Mouse (Mus musculus) adrenal gland, postnatal 10 days (tissue): ENCODE data around the gene Pex19. TPM values are rescaled to one million over a fixed set of nuclear protein-coding genes. Genes with fewer than 3 reads are reported as not detected.

Experiments
- DNase-seq: peaks from one replicate; pipeline ENCODE4 v3.0.0; 2021; ENCODE audit warnings: mixed read lengths
- total RNA-seq, 2 experiments: library from RNA; stranded (reverse); gene quantifications; 2 replicates each; pipeline ENCODE4 v1.2.3; 2021

The Pex19 gene
- total RNA-seq, 2 experiments from 2014 or later: 154 to 172 TPM

GRCm38 (mm10) chr1:172181777-172182176, 55.2 kb downstream of the Pex19 start:
- no peak for DNase-seq

GRCm38 (mm10) chr1:172183056-172183455, 56.5 kb downstream of the Pex19 start:
- no peak for DNase-seq

GRCm38 (mm10) chr1:172183915-172184314, 57.4 kb downstream of the Pex19 start:
- DNase-seq: no peak

Other genes with a start within 250 kb of the Pex19 start
- gene Gm10521, start 231.1 kb upstream of the Pex19 start, total RNA-seq: under 1 TPM; 0.39 TPM
- 1 to 10 TPM; 1.8 to 2.6 TPM for gene Slamf6, start 209.2 kb upstream of the Pex19 start, total RNA-seq
- gene Vangl2, start 98.3 kb upstream of the Pex19 start, total RNA-seq: 10 to 100 TPM in 1 of 2 experiments, 1 to 10 TPM in 1; 6.3 to 10.6 TPM
- gene Nhlh1, start 69.2 kb upstream of the Pex19 start, total RNA-seq: under 1 TPM in 1 of 2 experiments, not detected in 1; 0.09 TPM
- 100 to 1,000 TPM; 150 to 151 TPM for gene Copa, start 44.2 kb upstream of the Pex19 start, total RNA-seq
- 10 to 100 TPM; 81.0 to 93.0 TPM for gene Ncstn, start 44.0 kb upstream of the Pex19 start, total RNA-seq
- 100 to 1,000 TPM; 114 to 153 TPM for gene Dcaf8, start 21.3 kb downstream of the Pex19 start, total RNA-seq
- gene Pea15a, start 80.0 kb downstream of the Pex19 start, total RNA-seq: 10 to 100 TPM; 65.7 to 80.4 TPM
- 100 to 1,000 TPM in 1 of 2 experiments, 10 to 100 TPM in 1; 63.5 to 189 TPM for gene Casq1, start 93.1 kb downstream of the Pex19 start, total RNA-seq
- under 1 TPM; 0.24 to 0.30 TPM for gene Atp1a4, start 131.7 kb downstream of the Pex19 start, total RNA-seq
- gene Igsf8, start 134.9 kb downstream of the Pex19 start, total RNA-seq: 10 to 100 TPM; 26.5 to 32.3 TPM
- gene Atp1a2, start 171.3 kb downstream of the Pex19 start, total RNA-seq: 100 to 1,000 TPM; 303 to 400 TPM
- under 1 TPM in 1 of 2 experiments, not detected in 1; 0.12 TPM for gene Kcnj9, start 202.6 kb downstream of the Pex19 start, total RNA-seq
- gene Kcnj10, start 214.5 kb downstream of the Pex19 start, total RNA-seq: 1 to 10 TPM in 1 of 2 experiments, under 1 TPM in 1; 0.90 to 1.3 TPM
- gene Pigm, start 249.8 kb downstream of the Pex19 start, total RNA-seq: 10 to 100 TPM; 13.6 to 13.8 TPM